ENCODE assay signal across 24 mouse cellular contexts in the genomic region with DNA sequence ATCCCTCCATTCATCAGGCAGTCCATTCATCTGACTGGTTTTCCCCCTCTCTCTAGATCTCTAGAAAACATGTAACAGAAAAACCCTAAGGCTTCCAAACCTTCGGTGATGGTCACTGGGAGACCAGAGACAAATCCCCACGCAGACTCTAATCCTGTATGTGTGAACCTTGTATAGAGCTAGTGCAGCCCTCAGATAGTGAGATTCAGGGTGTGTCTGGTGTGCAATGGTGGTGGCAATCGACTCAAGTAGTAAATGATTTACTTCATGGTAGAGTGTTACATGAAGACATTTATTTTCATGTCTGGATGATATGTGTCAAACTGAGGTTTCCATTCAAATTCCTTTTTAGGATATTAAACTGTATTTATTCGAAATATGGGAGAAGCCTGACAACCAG.
DNase-seq lines count a peak whose midpoint lies in the region; ATAC-seq and TF ChIP-seq lines count a peak whose summit lies in the region.
"Had no signal": no experiment of that assay in that cellular context is flagged by ENCODE, and none has a peak within 500 bp of the region (broad histone marks: within the 10 kb centered on the region; RNA-seq: fewer than 3 reads in every experiment).

No protein-coding gene starts in this region.

- no peak for DNase-seq in liver, postnatal 0 days
- no peak for DNase-seq in liver, embryonic 11.5 days (ENCODE audit: low spot score)
- DNase-seq in left cerebral cortex, adult 18-20 months (ENCODE audit: low spot score in 2 of 2), result no peak
- no peak for DNase-seq in kidney, postnatal 36 days
- DNase-seq: adrenal gland, adult 8-10 months; adrenal gland, postnatal 14 days; adrenal gland, postnatal 36 days; B cell, adult 2 months; cerebellum, adult 11-12 months; cerebellum, adult 2 months; cerebellum, adult 9-10 months; cerebellum, postnatal 10 days; cerebellum, postnatal 25 days had no signal

- no peak for TF ChIP-seq EP300 in liver, postnatal 0 days (IDR thresholded peaks at IDR 0.05; ENCODE audit: low read depth)

- no peak for TF ChIP-seq CTCF in liver, postnatal 0 days (IDR thresholded peaks at IDR 0.05; ENCODE audit: low read depth)
- no peak for TF ChIP-seq CTCF in intestine, postnatal 0 days (IDR thresholded peaks at IDR 0.05; ENCODE audit: low read depth)

- H3K4me2 ChIP-seq in liver, postnatal 0 days (ENCODE audit: low read depth, low read length), result peak overlapping the region; percentile 59; the same call in 1 of the 2 replicates
- H3K4me2 ChIP-seq in liver, embryonic 11.5 days, result no peak overlapping the region
- no peak overlapping the region for H3K4me2 ChIP-seq in intestine, embryonic 15.5 days (replicated peaks)
- no peak overlapping the region for H3K4me2 ChIP-seq in intestine, postnatal 0 days (replicated peaks; ENCODE audit: low read depth)
- H3K4me2 ChIP-seq: embryonic facial prominence, embryonic 12.5 days; forebrain, embryonic 13.5 days; forebrain, embryonic 15.5 days had no signal

- no peaks in the 10 kb centered on the region for H3K27me3 ChIP-seq in liver, postnatal 0 days (ENCODE audit: insufficient read depth, low read length)
- H3K27me3 ChIP-seq in liver, embryonic 11.5 days (replicated peaks; ENCODE audit: control insufficient read depth, insufficient read depth, low read length), result peaks cover 3% of the 10 kb centered on the region
- no peaks in the 10 kb centered on the region for H3K27me3 ChIP-seq in intestine, embryonic 15.5 days (replicated peaks)
- H3K27me3 ChIP-seq in intestine, postnatal 0 days (replicated peaks; ENCODE audit: control insufficient read depth, insufficient read depth, low read length), result no peaks in the 10 kb centered on the region
- H3K27me3 ChIP-seq: CH12.LX; embryonic facial prominence, embryonic 12.5 days; forebrain, embryonic 15.5 days; Patski had no signal

- WGBS in liver, postnatal 0 days (ENCODE audit: insufficient replicate concordance), result 61% methylated on average over 4 of the region's 4 CpGs
- WGBS in liver, embryonic 11.5 days, result 74% methylated on average over 4 of the region's 4 CpGs
- 59% methylated on average over 4 of the region's 4 CpGs for WGBS in intestine, embryonic 15.5 days
- 34% methylated on average over 4 of the region's 4 CpGs for WGBS in intestine, postnatal 0 days

- H3K36me3 ChIP-seq in liver, postnatal 0 days (replicated peaks; ENCODE audit: insufficient read depth, low read length), result peaks cover 5% of the 10 kb centered on the region; the same call in 1 of the 2 replicates
- no peaks in the 10 kb centered on the region for H3K36me3 ChIP-seq in liver, embryonic 11.5 days (ENCODE audit: control insufficient read depth, insufficient read depth, low read length)
- H3K36me3 ChIP-seq in intestine, embryonic 15.5 days, result no peaks in the 10 kb centered on the region
- H3K36me3 ChIP-seq in intestine, postnatal 0 days (ENCODE audit: control insufficient read depth, insufficient read depth), result no peaks in the 10 kb centered on the region
- H3K36me3 ChIP-seq: embryonic facial prominence, embryonic 10.5 days; embryonic facial prominence, embryonic 12.5 days; forebrain, embryonic 15.5 days; G1E had no signal

- H3K9ac ChIP-seq in liver, postnatal 0 days (replicated peaks), result 0 out of 2 replicates have a peak overlapping the region, but pooled peaks have one; percentile 2
- no peak overlapping the region for H3K9ac ChIP-seq in liver, embryonic 11.5 days (ENCODE audit: low read depth, low read length)
- H3K9ac ChIP-seq in intestine, embryonic 15.5 days, result no peak overlapping the region
- no peak overlapping the region for H3K9ac ChIP-seq in intestine, postnatal 0 days (ENCODE audit: low read depth, low read length)
- H3K9ac ChIP-seq: embryonic facial prominence, embryonic 12.5 days; forebrain, embryonic 13.5 days; forebrain, embryonic 15.5 days had no signal

- no peak for ATAC-seq in liver, postnatal 0 days
- ATAC-seq in liver, embryonic 11.5 days (replicated peaks; ENCODE audit: low FRiP score), result no peak
- ATAC-seq in intestine, embryonic 15.5 days, result peak; percentile 66
- peak; percentile 60 for ATAC-seq in intestine, postnatal 0 days
- ATAC-seq: activated CD4-positive, CD25-positive, alpha-beta regulatory T cell, adult 4 months; CD4-positive, CD25-positive, alpha-beta regulatory T cell, adult 4 months; forebrain, embryonic 13.5 days; forebrain, embryonic 15.5 days; Patski had no signal

- H3K9me3 ChIP-seq in liver, postnatal 0 days (ENCODE audit: low read length), result no peaks in the 10 kb centered on the region
- no peaks in the 10 kb centered on the region for H3K9me3 ChIP-seq in liver, embryonic 11.5 days (ENCODE audit: control insufficient read depth, low read length)
- H3K9me3 ChIP-seq in intestine, embryonic 15.5 days, result no peaks in the 10 kb centered on the region
- H3K9me3 ChIP-seq in intestine, postnatal 0 days (ENCODE audit: control insufficient read depth), result no peaks in the 10 kb centered on the region
- H3K9me3 ChIP-seq: embryonic facial prominence, embryonic 10.5 days; embryonic facial prominence, embryonic 12.5 days; forebrain, embryonic 13.5 days; forebrain, embryonic 15.5 days; G1E had no signal

- H3K27ac ChIP-seq in liver, postnatal 0 days (ENCODE audit: low read depth), result peak overlapping the region; percentile 94
- no peak overlapping the region for H3K27ac ChIP-seq in liver, embryonic 11.5 days (ENCODE audit: low read depth, low read length)
- H3K27ac ChIP-seq in intestine, embryonic 15.5 days, result no peak overlapping the region
- no peak overlapping the region for H3K27ac ChIP-seq in intestine, postnatal 0 days (ENCODE audit: low read depth, low read length)
- H3K27ac ChIP-seq: embryonic facial prominence, embryonic 10.5 days; embryonic facial prominence, embryonic 12.5 days; forebrain, embryonic 13.5 days; forebrain, embryonic 15.5 days had no signal

- peaks cover 25% of the 10 kb centered on the region for H3K4me1 ChIP-seq in liver, postnatal 0 days (ENCODE audit: insufficient read depth)
- peaks cover 12% of the 10 kb centered on the region for H3K4me1 ChIP-seq in liver, embryonic 11.5 days (replicated peaks; ENCODE audit: control insufficient read depth, insufficient read depth, low read length)
- H3K4me1 ChIP-seq in intestine, embryonic 15.5 days (replicated peaks), result peaks cover 20% of the 10 kb centered on the region
- peaks cover 28% of the 10 kb centered on the region for H3K4me1 ChIP-seq in intestine, postnatal 0 days (replicated peaks; ENCODE audit: control insufficient read depth, insufficient read depth, low read length)

- no peak overlapping the region for H3K4me3 ChIP-seq in liver, postnatal 0 days (ENCODE audit: low read depth, low read length)
- H3K4me3 ChIP-seq in liver, embryonic 11.5 days (ENCODE audit: low read depth, low read length), result no peak overlapping the region
- H3K4me3 ChIP-seq in intestine, embryonic 15.5 days (replicated peaks), result no peak overlapping the region
- H3K4me3 ChIP-seq in intestine, postnatal 0 days (ENCODE audit: low read depth, low read length), result no peak overlapping the region
- H3K4me3 ChIP-seq: embryonic facial prominence, embryonic 10.5 days; embryonic facial prominence, embryonic 12.5 days; forebrain, embryonic 13.5 days; forebrain, embryonic 15.5 days had no signal

Comparison
In these comparisons a context has a peak if more than half of its experiments do, and no peak if none do; other contexts are left out.
1. ATAC-seq: peak in intestine, embryonic 15.5 days (single experiment) and intestine, postnatal 0 days (single experiment); none in liver, postnatal 0 days (single experiment) and liver, embryonic 11.5 days (single experiment).